ENCODE assay signal across 8 mouse cellular contexts in genomic region chr12:69204052-69204833, GRCm38 (mm10). TPM values are rescaled to one million over a fixed set of nuclear protein-coding genes. Genes with fewer than 3 reads are reported as not detected.
DNase-seq lines count a peak whose midpoint lies in the region; ATAC-seq and TF ChIP-seq lines count a peak whose summit lies in the region.

Gm49384 (minus strand) TSS chr12:69204267.

- WGBS in heart, embryonic 13.5 days = 85% methylated on average over 16 of the region's 16 CpGs
- 66% methylated on average over 16 of the region's 16 CpGs for WGBS in forebrain, postnatal 0 days
- WGBS in midbrain, embryonic 11.5 days = 76% methylated on average over 16 of the region's 16 CpGs
- 78% methylated on average over 16 of the region's 16 CpGs for whole genome bisulfite sequencing in kidney, adult 2 months

- no peak for DNase-seq in heart, adult 9 months (ENCODE audit: low spot score in 2 of 2)
- peak; percentile 58 for DNase-seq in MN1 (ENCODE audit: low spot score)
- peak; percentile 68 for DNase-seq in forebrain, postnatal 0 days
- DNase-seq in midbrain, embryonic 11.5 days (ENCODE audit: low spot score, missing footprints) = peak; percentile 83
- no peak for DNase-seq in urinary bladder, postnatal 4 days (ENCODE audit: low spot score in 2 of 2)
- no peak for DNase-seq in adrenal gland, postnatal 36 days
- no peak for DNase-seq in kidney, adult 2 months

- no peak within 1 kb of the TSS for H3K4me3 ChIP-seq in heart, embryonic 13.5 days
- H3K4me3 ChIP-seq in forebrain, postnatal 0 days (ENCODE audit: low read depth, low read length) = no peak within 1 kb of the TSS
- no peak within 1 kb of the TSS for H3K4me3 ChIP-seq in midbrain, embryonic 11.5 days (ENCODE audit: low read depth, low read length)
- no peak within 1 kb of the TSS for H3K4me3 ChIP-seq in kidney, adult 2 months (ENCODE audit: insufficient read depth, low read depth, low read length)

- TF ChIP-seq CTCF in forebrain, postnatal 0 days (IDR thresholded peaks at IDR 0.05; ENCODE audit: low read depth) = no peak
- TF ChIP-seq CTCF in kidney, adult 2 months (conservative IDR thresholded peaks at IDR 0.05; ENCODE audit: insufficient read depth, insufficient read length, low read depth, low read length) = no peak

- no peaks in the 10 kb centered on the region for H3K9me3 ChIP-seq in heart, embryonic 13.5 days
- H3K9me3 ChIP-seq in forebrain, postnatal 0 days (ENCODE audit: low read length) = no peaks in the 10 kb centered on the region
- no peaks in the 10 kb centered on the region for H3K9me3 ChIP-seq in midbrain, embryonic 11.5 days (ENCODE audit: control insufficient read depth, low read length)

- TF ChIP-seq POLR2A in kidney, adult 2 months (IDR thresholded peaks at IDR 0.05; ENCODE audit: low read depth, low read length) = no peak

- H3K4me2 ChIP-seq in heart, embryonic 13.5 days = no peak within 1 kb of the TSS
- peak within 1 kb of the TSS; percentile 21 for H3K4me2 ChIP-seq in forebrain, postnatal 0 days (ENCODE audit: low read depth)
- H3K4me2 ChIP-seq in midbrain, embryonic 11.5 days = no peak within 1 kb of the TSS

- H3K4me1 ChIP-seq in heart, embryonic 13.5 days = peaks cover 5% of the 10 kb centered on the region
- H3K4me1 ChIP-seq in forebrain, postnatal 0 days (ENCODE audit: insufficient read depth) = no peaks in the 10 kb centered on the region
- no peaks in the 10 kb centered on the region for H3K4me1 ChIP-seq in midbrain, embryonic 11.5 days (ENCODE audit: control insufficient read depth, insufficient read depth, low read length)
- H3K4me1 ChIP-seq in kidney, adult 2 months (ENCODE audit: control insufficient read depth, insufficient read depth, low read length) = no peaks in the 10 kb centered on the region; the same call in 1 of the 2 replicates

- no peak for ATAC-seq in heart, embryonic 13.5 days (ENCODE audit: extremely low read depth, insufficient number of reproducible peaks, low FRiP score, low TSS enrichment)
- ATAC-seq in forebrain, postnatal 0 days = peak; percentile 51
- ATAC-seq in midbrain, embryonic 11.5 days (ENCODE audit: low FRiP score) = peak; percentile 52; the same call in 1 of the 2 replicates

- H3K27me3 ChIP-seq in heart, embryonic 13.5 days (replicated peaks) = no peaks in the 10 kb centered on the region
- H3K27me3 ChIP-seq in forebrain, postnatal 0 days (ENCODE audit: insufficient read depth, low read length) = no peaks in the 10 kb centered on the region
- H3K27me3 ChIP-seq in midbrain, embryonic 11.5 days (ENCODE audit: control insufficient read depth, insufficient read depth, low read length) = no peaks in the 10 kb centered on the region
- H3K27me3 ChIP-seq in kidney, adult 2 months (replicated peaks; ENCODE audit: control insufficient read depth, insufficient read depth, low read length) = no peaks in the 10 kb centered on the region

- H3K9ac ChIP-seq in heart, embryonic 13.5 days = no peak within 1 kb of the TSS
- no peak within 1 kb of the TSS for H3K9ac ChIP-seq in forebrain, postnatal 0 days
- H3K9ac ChIP-seq in midbrain, embryonic 11.5 days (ENCODE audit: low read length) = no peak within 1 kb of the TSS

- peaks cover 77% of the 10 kb centered on the region for H3K36me3 ChIP-seq in heart, embryonic 13.5 days
- peaks cover 9% of the 10 kb centered on the region; the same call in 1 of the 2 replicates for H3K36me3 ChIP-seq in forebrain, postnatal 0 days (ENCODE audit: insufficient read depth)
- H3K36me3 ChIP-seq in midbrain, embryonic 11.5 days (ENCODE audit: control insufficient read depth, insufficient read depth, low read length) = peaks cover 11% of the 10 kb centered on the region; the same call in 1 of the 2 replicates
- no peaks in the 10 kb centered on the region for H3K36me3 ChIP-seq in kidney, adult 2 months (ENCODE audit: control insufficient read depth, insufficient read depth, low read length)

- H3K27ac ChIP-seq in heart, embryonic 13.5 days (replicated peaks) = no peak within 1 kb of the TSS
- H3K27ac ChIP-seq in forebrain, postnatal 0 days (ENCODE audit: low read depth, low read length) = no peak within 1 kb of the TSS
- H3K27ac ChIP-seq in midbrain, embryonic 11.5 days (ENCODE audit: low read depth, low read length) = no peak within 1 kb of the TSS
- H3K27ac ChIP-seq in kidney, adult 2 months (ENCODE audit: insufficient read depth, low read depth, low read length) = no peak within 1 kb of the TSS

RNA-seq across cellular contexts. Expression of gene Gm49384, which starts in this region (rescaled TPM):
- 14.2 and 20.8 TPM in 2 replicates for polyA plus RNA-seq in heart, embryonic 13.5 days (2015; fragmentation: Nextera tagmentation; extraction: Ambion mirVana)
- total RNA-seq in forebrain, postnatal 0 days (2014; rRNA removed) = 0.52 and 5.1 TPM in 2 replicates
- polyA plus RNA-seq in forebrain, postnatal 0 days (2015; fragmentation: Nextera tagmentation; extraction: Ambion mirVana) = 6.7 and 7.8 TPM in 2 replicates
- polyA plus RNA-seq in midbrain, embryonic 11.5 days (2014; fragmentation: Nextera tagmentation; extraction: Ambion mirVana) = 39.9 and 40.8 TPM in 2 replicates
- total RNA-seq in adrenal gland, postnatal 36 days (2021) = 1 to 10 TPM; 4.8 to 5.7 TPM
- polyA plus RNA-seq in kidney, adult 2 months (2012; rRNA removed) = 0.57 and 0.78 TPM in 2 replicates

Comparison
In these comparisons a context has a peak if more than half of its experiments do, and no peak if none do; other contexts are left out.
1. DNase-seq: peak in MN1 (single experiment), forebrain, postnatal 0 days (single experiment) and midbrain, embryonic 11.5 days (single experiment); none in heart, adult 9 months (0 of 2), urinary bladder, postnatal 4 days (0 of 2), adrenal gland, postnatal 36 days (0 of 2) and kidney, adult 2 months (single experiment).